Mouse (Mus musculus): ENCODE data around the gene Nectin4. TPM values are rescaled to one million over a fixed set of nuclear protein-coding genes. Genes with fewer than 3 reads are reported as not detected.
A peak's percentile ranks its signal among the peaks of the same experiment; 100 is the strongest.

Nectin4 gene
- polyA plus RNA-seq, 1 experiment from 2014 or later = 10.2 TPM

GRCm38 (mm10) chr1:171390101-171390500 lies 20.2 kb downstream of the Nectin4 start:
- Histone ChIP-seq H3K9ac (replicated peaks; ENCODE audit: low read depth) (no peak overlapping the region), H3K4me1 (ENCODE audit: insufficient read depth, low read depth, low read length) (no peaks in the 10 kb centered on the region), H3K4me3 (ENCODE audit: low read depth, low read length) (no peak overlapping the region), H3K4me2 (replicated peaks; ENCODE audit: low read depth, low read length) (no peak overlapping the region), H3K27ac (ENCODE audit: low read length) (no peak overlapping the region), H3K27me3 (replicated peaks; ENCODE audit: insufficient read depth, low read length) (no peaks in the 10 kb centered on the region), H3K36me3 (ENCODE audit: insufficient read depth, low read length) (no peaks in the 10 kb centered on the region), H3K9me3 (ENCODE audit: low read length) (no peaks in the 10 kb centered on the region)
- 71% methylated on average over 4 of the region's 4 CpGs for WGBS
- peak; percentile 31 for DNase-seq (ENCODE audit: low spot score)
- TF ChIP-seq CTCF (IDR thresholded peaks at IDR 0.05) (no peak), EP300 (IDR thresholded peaks at IDR 0.05) (no peak)
- ATAC-seq = peak; percentile 55; the same call in 1 of the 2 replicates

DNA sequence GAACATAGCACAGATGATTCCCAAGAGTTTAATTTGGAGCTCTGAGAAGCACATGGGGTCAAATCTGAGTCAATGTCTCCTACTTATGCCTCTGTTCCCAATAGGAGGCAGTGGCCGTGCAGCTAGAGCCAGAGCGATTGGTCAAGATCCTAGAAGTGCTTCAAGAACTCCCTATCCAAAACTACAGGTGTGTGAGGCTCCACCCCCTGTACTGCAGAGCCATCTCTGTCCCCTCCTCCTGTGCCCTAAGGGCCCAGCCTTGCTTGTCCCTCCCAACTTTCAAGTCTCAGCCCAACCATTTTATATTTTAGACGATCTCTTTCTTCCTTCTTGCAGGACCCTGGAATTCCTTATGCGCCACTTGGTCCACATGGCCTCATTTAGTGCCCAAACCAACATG lies 31.9 kb downstream of the Nectin4 start:
- no peaks in the 10 kb centered on the region for H3K27me3 ChIP-seq (replicated peaks; ENCODE audit: insufficient read depth, low read length)
- 77% methylated on average over 4 of the region's 4 CpGs for WGBS
- no peaks in the 10 kb centered on the region for H3K36me3 ChIP-seq (ENCODE audit: insufficient read depth, low read length)
- no peak overlapping the region for H3K27ac ChIP-seq (ENCODE audit: low read length)
- no peaks in the 10 kb centered on the region for H3K9me3 ChIP-seq (ENCODE audit: low read length)
- DNase-seq (ENCODE audit: low spot score) (no peak), ATAC-seq (no peak)
- H3K4me3 ChIP-seq (ENCODE audit: low read depth, low read length) = no peak overlapping the region
- no peak overlapping the region for H3K4me2 ChIP-seq (replicated peaks; ENCODE audit: low read depth, low read length)
- TF ChIP-seq CTCF (IDR thresholded peaks at IDR 0.05) = no peak
- no peak for TF ChIP-seq EP300 (IDR thresholded peaks at IDR 0.05)
- no peak overlapping the region for H3K9ac ChIP-seq (replicated peaks; ENCODE audit: low read depth)
- no peaks in the 10 kb centered on the region for H3K4me1 ChIP-seq (ENCODE audit: insufficient read depth, low read depth, low read length)

GRCm38 (mm10) chr1:171402991-171403390 lies 33.1 kb downstream of the Nectin4 start:
- no peak overlapping the region for H3K4me2 ChIP-seq (replicated peaks; ENCODE audit: low read depth, low read length)
- ATAC-seq (no peak), DNase-seq (ENCODE audit: low spot score) (no peak)
- no peaks in the 10 kb centered on the region for H3K4me1 ChIP-seq (ENCODE audit: insufficient read depth, low read depth, low read length)
- no peaks in the 10 kb centered on the region for H3K9me3 ChIP-seq (ENCODE audit: low read length)
- H3K4me3 ChIP-seq (ENCODE audit: low read depth, low read length) = no peak overlapping the region
- no peaks in the 10 kb centered on the region for H3K36me3 ChIP-seq (ENCODE audit: insufficient read depth, low read length)
- TF ChIP-seq CTCF (IDR thresholded peaks at IDR 0.05) = no peak
- TF ChIP-seq EP300 (IDR thresholded peaks at IDR 0.05) = no peak
- no peaks in the 10 kb centered on the region for H3K27me3 ChIP-seq (replicated peaks; ENCODE audit: insufficient read depth, low read length)
- WGBS = 82% methylated on average over 7 of the region's 9 CpGs
- no peak overlapping the region for H3K9ac ChIP-seq (replicated peaks; ENCODE audit: low read depth)
- H3K27ac ChIP-seq (ENCODE audit: low read length) = no peak overlapping the region

DNA sequence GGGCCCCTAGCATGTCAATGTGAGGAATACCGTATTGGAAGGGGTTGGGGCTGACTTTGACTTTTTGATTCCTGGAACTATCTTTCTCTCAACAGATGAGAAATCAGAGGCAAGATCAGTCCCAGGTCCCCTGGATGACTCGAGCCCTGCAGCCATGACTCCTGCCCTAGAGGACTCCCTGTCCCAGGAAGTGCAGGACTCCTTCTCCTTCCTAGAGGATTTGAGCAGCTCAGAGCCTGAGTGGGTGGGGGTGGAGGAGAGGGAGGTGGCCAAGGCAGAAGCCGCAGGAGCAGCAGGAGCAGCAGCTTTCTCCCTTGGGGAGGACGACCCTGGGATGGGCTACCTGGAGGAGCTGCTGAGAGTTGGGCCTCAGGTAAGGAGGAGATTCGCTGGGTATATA lies 37.4 kb downstream of the Nectin4 start:
- DNase-seq (ENCODE audit: low spot score) (no peak), ATAC-seq (no peak)
- Histone ChIP-seq H3K4me3 (ENCODE audit: low read depth, low read length) (no peak overlapping the region), H3K9ac (replicated peaks; ENCODE audit: low read depth) (no peak overlapping the region), H3K4me2 (replicated peaks; ENCODE audit: low read depth, low read length) (no peak overlapping the region), H3K27me3 (replicated peaks; ENCODE audit: insufficient read depth, low read length) (no peaks in the 10 kb centered on the region), H3K9me3 (ENCODE audit: low read length) (no peaks in the 10 kb centered on the region), H3K4me1 (ENCODE audit: insufficient read depth, low read depth, low read length) (no peaks in the 10 kb centered on the region), H3K36me3 (ENCODE audit: insufficient read depth, low read length) (no peaks in the 10 kb centered on the region), H3K27ac (ENCODE audit: low read length) (no peak overlapping the region)
- TF ChIP-seq CTCF (IDR thresholded peaks at IDR 0.05) = no peak
- 70% methylated on average over 5 of the region's 5 CpGs for WGBS

DNA sequence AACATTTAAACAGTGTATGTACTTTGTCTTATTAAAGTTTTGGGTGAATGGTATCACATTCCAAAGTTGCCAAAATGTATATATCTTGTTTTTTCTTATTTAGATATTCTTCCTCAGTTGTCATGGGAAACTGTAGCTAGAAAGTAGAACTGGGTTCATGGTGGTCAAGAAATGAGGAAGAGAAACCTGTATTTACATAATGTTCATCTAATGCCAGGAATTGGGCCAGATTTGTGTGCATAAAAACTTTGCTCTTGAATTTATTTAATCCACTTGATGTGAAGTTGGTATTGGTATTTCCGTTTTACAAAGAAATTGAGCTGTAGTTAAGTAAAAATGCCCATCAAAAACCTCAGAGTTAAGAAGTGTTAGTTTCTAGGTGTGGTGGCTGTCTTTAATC lies 40.3 kb downstream of the Nectin4 start:
- no peak overlapping the region for H3K9ac ChIP-seq (replicated peaks; ENCODE audit: low read depth)
- no peak overlapping the region for H3K4me3 ChIP-seq (ENCODE audit: low read depth, low read length)
- DNase-seq (ENCODE audit: low spot score) (peak; percentile 31), ATAC-seq (no peak)
- H3K4me2 ChIP-seq (replicated peaks; ENCODE audit: low read depth, low read length) = no peak overlapping the region
- 74% methylated on average over 1 of the region's 1 CpGs for WGBS
- no peaks in the 10 kb centered on the region for H3K36me3 ChIP-seq (ENCODE audit: insufficient read depth, low read length)
- H3K27me3 ChIP-seq (replicated peaks; ENCODE audit: insufficient read depth, low read length) = no peaks in the 10 kb centered on the region
- no peak for TF ChIP-seq CTCF (IDR thresholded peaks at IDR 0.05)
- TF ChIP-seq EP300 (IDR thresholded peaks at IDR 0.05) = no peak
- no peaks in the 10 kb centered on the region; the same call in 1 of the 2 replicates for H3K4me1 ChIP-seq (ENCODE audit: insufficient read depth, low read depth, low read length)
- H3K27ac ChIP-seq (ENCODE audit: low read length) = no peak overlapping the region
- H3K9me3 ChIP-seq (ENCODE audit: low read length) = no peaks in the 10 kb centered on the region

- H3K4me2 ChIP-seq (replicated peaks; ENCODE audit: low read depth, low read length) = peak within 1 kb of the TSS; percentile 71
- DNase-seq (ENCODE audit: low spot score) = peak; percentile 98
- peak within 1 kb of the TSS; percentile 94 for H3K9ac ChIP-seq (replicated peaks; ENCODE audit: low read depth)
- H3K27ac ChIP-seq (ENCODE audit: low read length) = peak within 1 kb of the TSS; percentile 84
- no peaks in the 10 kb centered on the region; the same call in 1 of the 2 replicates for H3K4me1 ChIP-seq (ENCODE audit: insufficient read depth, low read depth, low read length)
- TF ChIP-seq CTCF (IDR thresholded peaks at IDR 0.05) (peak; percentile 21; the same call in 1 of the 2 replicates), EP300 (IDR thresholded peaks at IDR 0.05) (peak; percentile 80)
- no peaks in the 10 kb centered on the region for H3K9me3 ChIP-seq (ENCODE audit: low read length)
- H3K36me3 ChIP-seq (ENCODE audit: insufficient read depth, low read length) = no peaks in the 10 kb centered on the region; the same call in 1 of the 2 replicates
- ATAC-seq = peak; percentile 99
- H3K27me3 ChIP-seq (replicated peaks; ENCODE audit: insufficient read depth, low read length) = no peaks in the 10 kb centered on the region
- 5% methylated on average over 36 of the region's 36 CpGs for WGBS
- H3K4me3 ChIP-seq (ENCODE audit: low read depth, low read length) = peak within 1 kb of the TSS; percentile 96
These were observed 41.1 kb downstream of the Nectin4 start, which contains the start of gene Usf1 for GRCm38 (mm10) chr1:171410947-171411484. TSS of gene Usf1 (plus strand) at chr1:171411313.
